Mouse (Mus musculus): ENCODE measurements around the gene Abcd4.

- no peak for TF ChIP-seq CTCF (IDR thresholded peaks at IDR 0.05; ENCODE audit: extremely low read depth, insufficient read depth, insufficient read length, insufficient replicate concordance)
- no peak for TF ChIP-seq POLR2A (IDR thresholded peaks at IDR 0.05; ENCODE audit: low read depth, low read length)
Measured at GRCm38 (mm10) chr12:84631867-84632266, 14.7 kb upstream of the Abcd4 start.
